Mouse (Mus musculus) heart, postnatal 25 days (tissue): ENCODE data around the gene Slc3a2. TPM values are rescaled to one million over a fixed set of nuclear protein-coding genes. Genes with fewer than 3 reads are reported as not detected.

Experiments used
- DNase-seq: peaks from one replicate; pipeline ENCODE4 v3.0.0; 2022; ENCODE audit warnings: low spot score
- intact Hi-C: fragments of 180-260 bp; cut with DNase I; formaldehyde crosslinking; loops from one replicate; pipeline ENCODE4 v1.15.1; 2025
- microRNA-seq: library from miRNA; unstranded; fragments of <30 nt; microRNA quantifications from one replicate; pipeline ENCODE4 v1.2.0, GENCODE M21; 2022
- total RNA-seq, 2 experiments: library from RNA; stranded (reverse); gene quantifications; 2 replicates each; pipeline ENCODE4 v1.2.3; 2021

Slc3a2 gene
- total RNA-seq, 2 experiments from 2014 or later: 36.1 to 38.0 TPM

DNA sequence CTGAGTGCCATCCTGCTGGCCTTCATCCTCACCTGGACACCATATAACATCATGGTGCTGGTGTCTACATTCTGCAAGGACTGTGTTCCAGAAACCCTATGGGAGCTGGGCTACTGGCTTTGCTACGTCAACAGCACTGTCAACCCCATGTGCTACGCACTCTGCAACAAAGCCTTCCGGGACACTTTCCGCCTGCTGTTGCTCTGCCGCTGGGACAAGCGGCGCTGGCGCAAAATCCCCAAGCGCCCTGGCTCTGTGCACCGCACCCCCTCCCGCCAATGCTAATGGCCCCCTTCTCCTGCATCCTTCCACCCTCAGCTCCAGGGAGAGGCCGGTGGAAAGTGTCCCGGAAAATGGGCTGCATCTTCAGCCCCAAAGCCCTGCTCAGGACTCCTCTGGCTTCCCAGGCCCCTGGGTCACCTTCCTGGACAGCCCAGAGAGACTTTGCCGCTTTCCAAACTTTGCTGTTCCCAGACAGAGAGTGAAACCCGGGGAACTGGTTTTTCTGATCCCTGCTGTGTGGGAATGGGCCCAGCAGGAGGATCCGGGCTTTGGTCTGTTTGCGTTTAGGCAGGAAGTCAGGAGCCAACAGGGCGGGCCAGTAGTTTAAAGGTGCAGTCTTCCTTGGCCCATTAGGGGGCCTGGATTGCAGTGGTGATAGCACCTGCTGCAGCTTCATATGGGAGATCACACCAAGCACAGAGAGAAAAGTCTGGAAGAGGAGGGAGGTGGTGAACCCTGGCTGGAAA lies 44.0 kb downstream of the Slc3a2 start:
- intact Hi-C loops: no loop called here
- no peak for DNase-seq

DNA sequence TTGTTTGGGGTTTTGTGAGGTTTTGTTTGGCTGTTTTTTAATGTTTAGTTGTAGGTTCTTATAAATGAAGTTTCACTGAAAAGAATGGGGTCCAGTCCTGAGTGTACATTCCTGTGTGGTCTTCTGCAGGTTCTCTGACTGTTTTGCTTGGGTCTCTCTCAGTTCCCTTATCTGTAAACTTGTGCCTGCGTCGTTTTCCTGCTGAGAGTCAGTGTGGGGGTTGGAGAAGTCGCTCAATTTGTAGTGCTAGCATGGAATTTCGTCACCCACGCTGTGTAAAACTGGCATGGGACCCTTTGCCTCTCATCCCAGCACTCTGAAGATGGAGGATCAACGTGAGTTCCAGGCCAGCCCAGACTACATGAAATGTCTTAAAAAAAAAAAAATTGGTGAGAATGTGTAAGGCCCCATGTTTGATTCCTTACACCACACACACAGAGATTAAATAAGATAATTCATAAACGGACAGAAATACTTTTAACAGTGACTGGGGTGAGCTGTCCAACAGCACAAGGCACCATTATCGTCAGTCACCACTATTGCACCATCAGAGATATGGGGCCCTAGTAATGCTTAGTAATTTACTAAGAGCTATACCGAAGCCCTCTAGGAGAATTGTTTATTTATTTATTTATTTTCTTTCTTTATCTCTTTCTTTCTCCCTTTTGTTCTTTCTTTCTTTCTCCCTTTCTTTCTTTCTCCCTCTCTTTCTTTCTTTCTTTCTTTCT lies 49.7 kb downstream of the Slc3a2 start:
- intact Hi-C loops: no loop called here
- DNase-seq: no peak

DNA sequence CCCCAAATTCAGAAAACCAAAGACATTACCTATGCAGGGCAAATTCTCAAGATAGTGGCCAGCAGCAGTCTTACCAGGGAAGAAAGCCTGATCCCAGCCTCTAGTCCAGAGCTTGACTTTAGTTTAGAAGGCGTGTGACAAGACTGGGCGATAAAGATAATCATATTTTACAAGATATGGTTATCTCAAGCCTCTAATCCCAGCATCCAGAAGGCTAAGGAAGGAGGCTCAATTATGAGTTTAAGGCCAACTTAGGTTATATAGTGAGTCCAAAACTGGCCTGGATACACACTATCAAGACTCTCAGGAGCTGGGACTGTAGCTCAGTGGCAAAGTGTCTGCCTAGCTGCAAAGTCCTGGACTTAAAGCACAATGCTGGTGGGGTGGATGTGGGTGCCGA lies 50.3 kb downstream of the Slc3a2 start:
- intact Hi-C loops: no loop called here

DNA sequence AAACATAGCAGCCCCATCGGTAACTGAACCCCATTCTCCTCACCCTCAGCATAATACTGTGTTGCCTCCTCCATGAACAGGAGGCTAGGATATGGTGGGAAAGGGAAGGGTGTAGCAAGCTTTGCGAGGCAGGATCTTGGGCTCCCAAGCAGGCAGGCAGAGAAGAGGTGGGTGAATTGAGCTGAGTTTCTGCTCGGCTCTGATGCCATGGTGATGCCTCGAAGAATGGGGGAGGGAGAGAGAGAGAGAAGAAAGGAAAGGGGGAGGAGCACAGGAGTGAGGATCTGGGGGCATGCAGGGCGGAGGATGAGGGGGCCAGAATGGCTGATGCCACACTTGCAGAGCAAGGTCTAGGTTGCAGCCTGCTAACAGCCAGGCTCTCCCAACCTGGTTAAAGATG lies 57.4 kb downstream of the Slc3a2 start:
- intact Hi-C loops: no loop called here
- DNase-seq: no peak

More for the DNA sequence above, 50.3 kb downstream of the Slc3a2 start:
- DNase-seq: no peak

DNA sequence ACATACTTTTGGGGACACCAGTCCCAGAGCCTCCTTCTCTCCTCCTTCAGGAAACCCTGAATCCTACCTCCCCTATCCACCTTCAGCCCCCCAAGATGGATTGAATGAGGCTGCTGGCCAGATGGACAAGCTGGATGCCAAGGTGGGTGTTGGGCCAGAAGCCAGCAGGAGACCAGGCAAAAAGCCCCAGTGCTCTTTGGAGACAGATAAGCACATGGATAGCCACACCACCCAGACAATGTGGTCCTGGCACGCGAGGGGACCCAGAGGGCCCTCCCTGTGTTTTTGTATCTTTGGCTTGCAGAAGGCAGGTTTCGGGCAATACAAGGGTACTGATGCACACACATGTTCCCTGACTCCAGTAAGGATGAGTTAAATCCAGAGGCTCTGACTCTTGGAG lies 58.3 kb downstream of the Slc3a2 start:
- intact Hi-C loops: no loop called here
- no peak for DNase-seq

- intact Hi-C loops: loop anchor here (2.0 kb wide), 1 partner anchor 19 kb away; no protein-coding TSS in a partner anchor
- DNase-seq: no peak
Measured at GRCm38 (mm10) chr19:8663911-8664421, 59.2 kb downstream of the Slc3a2 start.

DNA sequence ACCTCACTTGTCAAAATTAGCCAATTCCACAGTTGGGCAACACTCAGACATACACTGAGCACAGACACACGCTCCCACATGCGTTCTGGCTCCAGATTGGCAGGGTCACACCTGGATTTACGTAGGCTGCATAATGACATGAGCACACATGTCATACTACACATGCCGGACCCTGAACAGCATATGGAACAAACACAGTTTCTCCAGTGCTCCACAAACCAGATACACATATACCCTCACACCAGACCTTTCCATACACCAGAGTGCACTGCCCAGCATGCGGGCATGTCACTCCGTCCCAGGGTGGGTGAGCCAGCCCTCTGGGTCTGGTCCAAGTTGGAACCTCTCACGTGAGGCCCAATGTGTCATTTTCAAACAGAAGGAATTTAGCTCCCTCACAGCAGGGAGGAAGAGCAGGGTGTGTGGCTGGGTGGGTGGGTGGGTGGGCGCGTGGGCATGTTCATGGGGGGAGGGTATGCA lies 59.8 kb downstream of the Slc3a2 start, which contains the start of gene Chrm1:
Gene Chrm1 (plus strand): TSS at position 430 of the 480 bp plus-strand sequence.
- intact Hi-C loops: loop anchor here (2.0 kb wide), 1 partner anchor 19 kb away; no protein-coding TSS in a partner anchor
- no peak for DNase-seq

DNA sequence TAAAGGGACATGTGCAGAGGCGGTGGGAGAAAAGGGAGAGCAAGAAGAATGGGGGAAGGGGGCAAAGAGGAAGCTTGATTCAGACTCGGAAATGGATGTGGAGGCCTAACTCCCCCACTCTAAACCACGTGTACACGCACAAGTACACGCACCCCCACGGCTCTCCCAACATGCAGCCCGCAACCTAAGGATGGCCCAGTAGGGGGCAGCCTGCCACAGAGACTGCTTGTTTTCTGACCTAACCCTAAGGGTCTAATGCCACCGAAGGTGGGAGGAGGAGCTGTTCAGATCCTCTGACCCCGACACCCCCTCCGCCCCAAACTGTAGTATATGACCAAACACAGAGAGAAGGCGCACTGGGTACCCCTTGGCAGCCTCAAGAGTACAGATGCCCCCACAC lies 60.8 kb downstream of the Slc3a2 start:
- intact Hi-C loops: loop anchor here (2.0 kb wide), 1 partner anchor 20 kb away; no protein-coding TSS in a partner anchor
- no peak for DNase-seq

DNA sequence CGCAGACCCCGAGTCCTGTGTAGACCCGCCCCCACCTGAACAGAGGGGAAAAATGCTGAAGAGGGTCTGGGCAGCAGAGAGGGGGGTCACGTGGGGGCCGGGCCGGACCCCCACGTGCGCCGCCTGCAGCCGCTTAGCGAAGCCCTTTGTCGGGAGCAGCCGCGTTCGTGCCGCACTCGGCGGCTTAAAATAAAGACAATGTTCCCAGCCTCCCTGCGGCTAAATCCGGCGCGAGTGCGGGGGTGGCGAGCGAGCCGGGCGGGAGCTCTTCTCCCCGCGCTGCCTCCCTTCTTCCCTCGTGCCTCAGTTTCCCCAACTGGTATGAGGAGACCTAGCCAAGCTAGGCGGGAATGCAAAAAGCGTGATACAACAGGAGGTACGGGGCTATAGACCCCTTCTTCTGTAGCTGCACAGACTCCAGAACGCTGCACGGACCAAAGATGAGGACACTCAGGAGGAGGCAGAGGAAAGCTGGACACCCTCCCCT lies 61.3 kb downstream of the Slc3a2 start:
- DNase-seq: no peak
- intact Hi-C loops: loop anchor here (2.0 kb wide), 1 partner anchor 21 kb away; no protein-coding TSS in a partner anchor

Small RNA genes within 50 kb of the gene (microRNA-seq; reads per million reads assigned to microRNA genes)
- gene Mir6992: not detected

Other genes with a start within 250 kb of the Slc3a2 start
- not detected for gene Slc22a8, start 132.1 kb downstream of the Slc3a2 start, total RNA-seq
- gene Slc22a6, start 105.3 kb downstream of the Slc3a2 start, total RNA-seq: not detected
- gene Chrm1, start 59.6 kb downstream of the Slc3a2 start, total RNA-seq: not detected
- gene Wdr74, start 12.5 kb upstream of the Slc3a2 start, total RNA-seq: 10 to 100 TPM; 17.9 to 18.9 TPM
- gene 1700092M07Rik, start 17.3 kb upstream of the Slc3a2 start, total RNA-seq: not detected
- gene Stx5a, start 18.0 kb upstream of the Slc3a2 start, total RNA-seq: 10 to 100 TPM; 27.6 to 31.0 TPM
- gene Nxf1, start 33.7 kb upstream of the Slc3a2 start, total RNA-seq: 10 to 100 TPM; 37.5 to 48.1 TPM
- 100 to 1,000 TPM; 108 to 110 TPM for gene Tmem223, start 47.6 kb upstream of the Slc3a2 start, total RNA-seq
- 10 to 100 TPM; 14.8 to 16.4 TPM for gene Tmem179b, start 51.1 kb upstream of the Slc3a2 start, total RNA-seq
- 1 to 10 TPM; 7.4 to 7.6 TPM for gene Taf6l, start 63.0 kb upstream of the Slc3a2 start, total RNA-seq
- gene Polr2g, start 75.2 kb upstream of the Slc3a2 start, total RNA-seq: 10 to 100 TPM; 53.4 to 62.4 TPM
- 1 to 10 TPM; 1.9 to 2.1 TPM for gene Zbtb3, start 79.2 kb upstream of the Slc3a2 start, total RNA-seq
- gene Ttc9c, start 96.0 kb upstream of the Slc3a2 start, total RNA-seq: 10 to 100 TPM; 12.5 to 15.8 TPM
- gene Hnrnpul2, start 96.6 kb upstream of the Slc3a2 start, total RNA-seq: 10 to 100 TPM; 42.5 to 49.4 TPM
- not detected for gene AC129217.1, start 106.4 kb upstream of the Slc3a2 start, total RNA-seq
- 10 to 100 TPM; 23.9 to 24.0 TPM for gene Bscl2, start 114.1 kb upstream of the Slc3a2 start, total RNA-seq
- not detected for gene Gng3, start 115.8 kb upstream of the Slc3a2 start, total RNA-seq
- 1 to 10 TPM; 3.3 to 4.9 TPM for gene Lrrn4cl, start 127.4 kb upstream of the Slc3a2 start, total RNA-seq
- gene Ubxn1, start 148.1 kb upstream of the Slc3a2 start, total RNA-seq: 100 to 1,000 TPM; 113 to 124 TPM
- 10 to 100 TPM; 59.3 to 60.1 TPM for gene Uqcc3, start 157.6 kb upstream of the Slc3a2 start, total RNA-seq
- gene Lbhd1, start 160.4 kb upstream of the Slc3a2 start, total RNA-seq: 1 to 10 TPM; 1.4 to 5.9 TPM
- gene Gm49403, start 160.6 kb upstream of the Slc3a2 start, total RNA-seq: not detected
- 10 to 100 TPM; 17.6 to 19.8 TPM for gene 1810009A15Rik, start 165.5 kb upstream of the Slc3a2 start, total RNA-seq
- 1 to 10 TPM in 1 of 2 experiments, under 1 TPM in 1; 0.68 to 2.0 TPM for gene Gm49416, start 165.6 kb upstream of the Slc3a2 start, total RNA-seq
- gene Ints5, start 169.6 kb upstream of the Slc3a2 start, total RNA-seq: 10 to 100 TPM; 11.2 to 11.8 TPM
- 10 to 100 TPM; 55.6 to 58.7 TPM for gene Ganab, start 174.7 kb upstream of the Slc3a2 start, total RNA-seq
- gene B3gat3, start 197.0 kb upstream of the Slc3a2 start, total RNA-seq: 10 to 100 TPM; 35.9 to 36.7 TPM
- gene Rom1, start 206.0 kb upstream of the Slc3a2 start, total RNA-seq: 10 to 100 TPM; 22.0 to 23.6 TPM
- 1 to 10 TPM; 8.9 to 9.1 TPM for gene Eml3, start 206.2 kb upstream of the Slc3a2 start, total RNA-seq
- gene Mta2, start 218.5 kb upstream of the Slc3a2 start, total RNA-seq: 10 to 100 TPM; 29.5 to 32.3 TPM
- gene Tut1, start 230.5 kb upstream of the Slc3a2 start, total RNA-seq: 1 to 10 TPM; 7.2 to 8.8 TPM
- gene Eef1g, start 243.7 kb upstream of the Slc3a2 start, total RNA-seq: 100 to 1,000 TPM; 241 to 256 TPM